Comparison of ENCODE assay signal across 22 mouse cellular contexts in genomic region chr13:11210109-11210508, GRCm38 (mm10).
DNase-seq lines count a peak whose midpoint lies in the region; ATAC-seq and TF ChIP-seq lines count a peak whose summit lies in the region.
"Had no signal": no experiment of that assay in that cellular context is flagged by ENCODE, and none has a peak within 500 bp of the region (broad histone marks: within the 10 kb centered on the region; RNA-seq: fewer than 3 reads in every experiment).

No protein-coding gene starts in this region.

- H3K4me2 ChIP-seq in hindbrain, embryonic 11.5 days (replicated peaks; ENCODE audit: low read depth, low read length) = no peak overlapping the region
- no peak overlapping the region for H3K4me2 ChIP-seq in hindbrain, embryonic 14.5 days (replicated peaks)
- H3K4me2 ChIP-seq in lung, embryonic 14.5 days = no peak overlapping the region
- no peak overlapping the region for H3K4me2 ChIP-seq in CH12.LX (ENCODE audit: insufficient read depth, low read depth, poor library complexity, severe bottlenecking)
- H3K4me2 ChIP-seq: heart, embryonic 12.5 days; hindbrain, embryonic 13.5 days; limb, embryonic 12.5 days; liver, embryonic 12.5 days; midbrain, embryonic 13.5 days had no signal

- DNase-seq in hindbrain, embryonic 11.5 days (ENCODE audit: low spot score) = peak; percentile 1
- no peak for DNase-seq in hindbrain, embryonic 14.5 days (ENCODE audit: low spot score)
- DNase-seq in lung, embryonic 14.5 days = peak; percentile 3
- no peak for DNase-seq in lung, adult 18-20 months
- DNase-seq in CH12.LX (ENCODE audit: extremely low read depth) = peak; percentile 7
- peak; percentile 6 for DNase-seq in MEL-GATA-1-ER (ENCODE audit: extremely low read depth, low read depth)
- no peak for DNase-seq in right cerebral cortex, adult 2 months (ENCODE audit: low spot score in 2 of 2)
- no peak for DNase-seq in frontal cortex, adult 2 months (ENCODE audit: extremely low spot score in 1 of 2, low spot score in 1 of 2)
- DNase-seq: adrenal gland, adult 8-10 months; cerebellum, postnatal 10 days; gastrocnemius, adult 2 months; heart, postnatal 14 days; layer of hippocampus, adult 9-11 months; thymus, postnatal 14 days had no signal

- TF ChIP-seq RAD21 in CH12.LX (IDR thresholded peaks at IDR 0.05; ENCODE audit: low read depth, low read length) = no peak; the same call in 1 of the 2 replicates

- H3K4me3 ChIP-seq in hindbrain, embryonic 11.5 days (ENCODE audit: low read depth, low read length) = no peak overlapping the region
- H3K4me3 ChIP-seq in hindbrain, embryonic 14.5 days (replicated peaks; ENCODE audit: low read length) = no peak overlapping the region
- H3K4me3 ChIP-seq in lung, embryonic 14.5 days (ENCODE audit: low read depth, low read length) = no peak overlapping the region
- H3K4me3 ChIP-seq in CH12.LX (replicated peaks in 1 of 3; ENCODE audit: low read depth in 2 of 3, low read length in 2 of 3, poor library complexity in 1 of 3) = no peak overlapping the region
- H3K4me3 ChIP-seq: forebrain, embryonic 10.5 days; gastrocnemius, adult 2 months; heart, embryonic 12.5 days; hindbrain, embryonic 13.5 days; limb, embryonic 12.5 days; liver, embryonic 12.5 days; midbrain, embryonic 13.5 days; myocyte had no signal

- H3K27ac ChIP-seq in hindbrain, embryonic 11.5 days (ENCODE audit: low read depth, low read length) = no peak overlapping the region
- no peak overlapping the region for H3K27ac ChIP-seq in hindbrain, embryonic 14.5 days
- H3K27ac ChIP-seq in lung, embryonic 14.5 days (ENCODE audit: low read depth) = no peak overlapping the region
- H3K27ac ChIP-seq in CH12.LX (ENCODE audit: insufficient read depth, low read depth) = no peak overlapping the region
- H3K27ac ChIP-seq: forebrain, embryonic 10.5 days; gastrocnemius, adult 2 months; hindbrain, embryonic 13.5 days; limb, embryonic 12.5 days; liver, embryonic 12.5 days; midbrain, embryonic 13.5 days had no signal

- in situ Hi-C loops in CH12.LX (cut with MboI; ENCODE audit: low pct_ligation_motif_present, low pct_unique_long_range_greater_than_20kb, low sequenced_read_pairs) = no loop called here

- 95% methylated on average over 1 of the region's 1 CpGs for WGBS in hindbrain, embryonic 11.5 days
- 86% methylated on average over 1 of the region's 1 CpGs for WGBS in hindbrain, embryonic 14.5 days
- 92% methylated on average over 1 of the region's 1 CpGs for WGBS in lung, embryonic 14.5 days

- no peak for TF ChIP-seq EP300 in CH12.LX (IDR thresholded peaks at IDR 0.05; ENCODE audit: low read length)

- no peaks in the 10 kb centered on the region for H3K9me3 ChIP-seq in hindbrain, embryonic 11.5 days (ENCODE audit: control insufficient read depth, low read length)
- no peaks in the 10 kb centered on the region for H3K9me3 ChIP-seq in hindbrain, embryonic 14.5 days (ENCODE audit: control insufficient read depth, low read length)
- H3K9me3 ChIP-seq in lung, embryonic 14.5 days (ENCODE audit: low read depth, low read length) = no peaks in the 10 kb centered on the region
- H3K9me3 ChIP-seq in CH12.LX (replicated peaks; ENCODE audit: low read length) = no peaks in the 10 kb centered on the region
- H3K9me3 ChIP-seq: forebrain, embryonic 10.5 days; heart, embryonic 12.5 days; hindbrain, embryonic 13.5 days; limb, embryonic 12.5 days; liver, embryonic 12.5 days; midbrain, embryonic 13.5 days had no signal

- TF ChIP-seq POLR2A in CH12.LX (IDR thresholded peaks at IDR 0.05; ENCODE audit: low read depth, low read length) = no peak

- TF ChIP-seq CTCF in lung, embryonic 14.5 days (IDR thresholded peaks at IDR 0.05; ENCODE audit: low read depth) = no peak
- TF ChIP-seq CTCF in CH12.LX (conservative IDR thresholded peaks at IDR 0.05 in 1 of 2, IDR thresholded peaks at IDR 0.05 in 1 of 2; ENCODE audit: low read depth in 2 of 2, low read length in 2 of 2) = peak in 1 of 2 experiments; percentile 15; a peak in 1 of 4 replicates

- no peaks in the 10 kb centered on the region for H3K4me1 ChIP-seq in hindbrain, embryonic 11.5 days (replicated peaks; ENCODE audit: control insufficient read depth, insufficient read depth, low read length)
- no peaks in the 10 kb centered on the region for H3K4me1 ChIP-seq in hindbrain, embryonic 14.5 days (replicated peaks; ENCODE audit: control insufficient read depth, insufficient read depth, low read length)
- no peaks in the 10 kb centered on the region for H3K4me1 ChIP-seq in lung, embryonic 14.5 days (ENCODE audit: insufficient read depth)
- H3K4me1 ChIP-seq in CH12.LX (ENCODE audit: control insufficient read depth in 1 of 2, insufficient read depth in 2 of 2) = no peaks in the 10 kb centered on the region
- H3K4me1 ChIP-seq: forebrain, embryonic 10.5 days; heart, embryonic 12.5 days; hindbrain, embryonic 13.5 days; limb, embryonic 12.5 days; liver, embryonic 12.5 days; midbrain, embryonic 13.5 days had no signal

- H3K36me3 ChIP-seq in hindbrain, embryonic 11.5 days (ENCODE audit: control insufficient read depth, insufficient read depth, low read length) = no peaks in the 10 kb centered on the region
- H3K36me3 ChIP-seq in hindbrain, embryonic 14.5 days (replicated peaks; ENCODE audit: control insufficient read depth, insufficient read depth) = no peaks in the 10 kb centered on the region
- H3K36me3 ChIP-seq in lung, embryonic 14.5 days (ENCODE audit: insufficient read depth) = no peaks in the 10 kb centered on the region
- H3K36me3 ChIP-seq in CH12.LX (replicated peaks in 1 of 2; ENCODE audit: control insufficient read depth in 1 of 2, insufficient read depth in 1 of 2, low read length in 1 of 2) = no peaks in the 10 kb centered on the region
- H3K36me3 ChIP-seq: forebrain, embryonic 10.5 days; heart, embryonic 12.5 days; hindbrain, embryonic 13.5 days; limb, embryonic 12.5 days; liver, embryonic 12.5 days; midbrain, embryonic 13.5 days had no signal

- no peak overlapping the region for H3K9ac ChIP-seq in hindbrain, embryonic 11.5 days (ENCODE audit: low read depth, low read length)
- H3K9ac ChIP-seq in hindbrain, embryonic 14.5 days = no peak overlapping the region
- H3K9ac ChIP-seq in lung, embryonic 14.5 days = no peak overlapping the region
- no peak overlapping the region for H3K9ac ChIP-seq in CH12.LX (ENCODE audit: insufficient read depth, low read depth)
- H3K9ac ChIP-seq: heart, embryonic 12.5 days; hindbrain, embryonic 13.5 days; limb, embryonic 12.5 days; liver, embryonic 12.5 days; midbrain, embryonic 13.5 days had no signal

- no peaks in the 10 kb centered on the region for H3K79me2 ChIP-seq in CH12.LX (replicated peaks; ENCODE audit: control insufficient read depth, extremely low read depth, insufficient read depth, poor library complexity, severe bottlenecking)

- H3K27me3 ChIP-seq in hindbrain, embryonic 11.5 days (ENCODE audit: control insufficient read depth, insufficient read depth, low read length) = no peaks in the 10 kb centered on the region
- no peaks in the 10 kb centered on the region for H3K27me3 ChIP-seq in hindbrain, embryonic 14.5 days (ENCODE audit: control insufficient read depth, insufficient read depth, low read length)
- H3K27me3 ChIP-seq in lung, embryonic 14.5 days (ENCODE audit: insufficient read depth, low read length) = no peaks in the 10 kb centered on the region
- H3K27me3 ChIP-seq in CH12.LX (replicated peaks) = no peaks in the 10 kb centered on the region
- H3K27me3 ChIP-seq: heart, embryonic 12.5 days; hindbrain, embryonic 13.5 days; limb, embryonic 12.5 days; liver, embryonic 12.5 days; midbrain, embryonic 13.5 days had no signal

- ATAC-seq in hindbrain, embryonic 11.5 days (ENCODE audit: low FRiP score) = no peak
- ATAC-seq in hindbrain, embryonic 14.5 days (ENCODE audit: low FRiP score) = no peak
- ATAC-seq in lung, embryonic 14.5 days (ENCODE audit: insufficient read depth) = no peak
- ATAC-seq: intestine, embryonic 16.5 days; liver, embryonic 12.5 days; midbrain, embryonic 13.5 days had no signal

- dilution Hi-C loops in CH12.LX (cut with MboI; ENCODE audit: extremely low pct_ligation_motif_present, extremely low pct_unique_long_range_greater_than_20kb, low sequenced_read_pairs) = no loop called here

TF ChIP-seq in CH12.LX, 34 proteins besides CTCF, POLR2A, EP300 and RAD21:
- TF ChIP-seq GABPA (IDR thresholded peaks at IDR 0.05; ENCODE audit: insufficient replicate concordance, low read depth, low read length) (no peak), ZNF384 (IDR thresholded peaks at IDR 0.05; ENCODE audit: low read depth, low read length) (no peak), TBP (conservative IDR thresholded peaks at IDR 0.05; ENCODE audit: low read depth, low read length) (no peak)

Comparison
In these comparisons a context has a peak if more than half of its experiments do, and no peak if none do; other contexts are left out.
1. DNase-seq: peak in hindbrain, embryonic 11.5 days (single experiment), lung, embryonic 14.5 days (single experiment), CH12.LX (single experiment) and MEL-GATA-1-ER (single experiment); none in hindbrain, embryonic 14.5 days (single experiment), lung, adult 18-20 months (0 of 2), right cerebral cortex, adult 2 months (0 of 2) and frontal cortex, adult 2 months (0 of 2).